Mouse (Mus musculus): ENCODE data around the gene Tgfa. TPM values are rescaled to one million over a fixed set of nuclear protein-coding genes. Genes with fewer than 3 reads are reported as not detected.

Tgfa gene
- polyA plus RNA-seq, 1 experiment from 2014 or later: 8.9 TPM

Other genes with a start within 250 kb of the Tgfa start
- 44.9 and 50.4 TPM in 2 replicates for gene Dusp11, start 233.6 kb upstream of the Tgfa start, polyA plus RNA-seq (2015; fragmentation: Nextera tagmentation; extraction: Ambion mirVana)
- not detected in 2 replicates for gene Figla, start 179.1 kb upstream of the Tgfa start, polyA plus RNA-seq (2015; fragmentation: Nextera tagmentation; extraction: Ambion mirVana)
- 6.6 and 7.0 TPM in 2 replicates for gene Add2, start 166.5 kb upstream of the Tgfa start, polyA plus RNA-seq (2015; fragmentation: Nextera tagmentation; extraction: Ambion mirVana)
- gene Fam136a, start 170.4 kb downstream of the Tgfa start, polyA plus RNA-seq (2015; fragmentation: Nextera tagmentation; extraction: Ambion mirVana): 99.5 and 104 TPM in 2 replicates
- 489 and 522 TPM in 2 replicates for gene Snrpg, start 176.1 kb downstream of the Tgfa start, polyA plus RNA-seq (2015; fragmentation: Nextera tagmentation; extraction: Ambion mirVana)
- 96.3 and 102 TPM in 2 replicates for gene Pcyox1, start 201.9 kb downstream of the Tgfa start, polyA plus RNA-seq (2015; fragmentation: Nextera tagmentation; extraction: Ambion mirVana)
- 170 and 185 TPM in 2 replicates for gene Tia1, start 209.0 kb downstream of the Tgfa start, polyA plus RNA-seq (2015; fragmentation: Nextera tagmentation; extraction: Ambion mirVana)
- not detected in 2 replicates for gene Gm44790, start 231.4 kb downstream of the Tgfa start, polyA plus RNA-seq (2015; fragmentation: Nextera tagmentation; extraction: Ambion mirVana)
- 24.7 and 26.8 TPM in 2 replicates for gene C87436, start 243.2 kb downstream of the Tgfa start, polyA plus RNA-seq (2015; fragmentation: Nextera tagmentation; extraction: Ambion mirVana)